Mouse (Mus musculus): ENCODE measurements around the gene Irs1. TPM values are rescaled to one million over a fixed set of nuclear protein-coding genes. Genes with fewer than 3 reads are reported as not detected.

The Irs1 gene
- total and polyA plus RNA-seq, 3 experiments = not detected

- Histone ChIP-seq H3K4me3 (replicated peaks in 1 of 3; ENCODE audit: low read depth in 2 of 3, low read length in 2 of 3, poor library complexity in 1 of 3) (no peak overlapping the region), H3K9ac (ENCODE audit: insufficient read depth, low read depth) (no peak overlapping the region), H3K27ac (ENCODE audit: insufficient read depth, low read depth) (no peak overlapping the region), H3K9me3 (replicated peaks; ENCODE audit: low read length) (no peaks in the 10 kb centered on the region), H3K4me1 (ENCODE audit: control insufficient read depth in 1 of 2, insufficient read depth in 2 of 2) (no peaks in the 10 kb centered on the region), H3K4me2 (ENCODE audit: insufficient read depth, low read depth, poor library complexity, severe bottlenecking) (no peak overlapping the region), H3K27me3 (replicated peaks) (no peaks in the 10 kb centered on the region), H3K79me2 (replicated peaks; ENCODE audit: control insufficient read depth, extremely low read depth, insufficient read depth, poor library complexity, severe bottlenecking) (no peaks in the 10 kb centered on the region), H3K36me3 (replicated peaks in 1 of 2; ENCODE audit: control insufficient read depth in 1 of 2, insufficient read depth in 1 of 2, low read length in 1 of 2) (no peaks in the 10 kb centered on the region)
- no peak for TF ChIP-seq BHLHE40 (IDR thresholded peaks at IDR 0.05; ENCODE audit: low read depth, low read length)
- TF ChIP-seq NRF1 (IDR thresholded peaks at IDR 0.05; ENCODE audit: low read depth, low read length) = no peak
- no peak for TF ChIP-seq MYC (IDR thresholded peaks at IDR 0.05; ENCODE audit: low read depth, low read length)
- no peak for TF ChIP-seq CHD2 (IDR thresholded peaks at IDR 0.05; ENCODE audit: low read length)
- TF ChIP-seq USF1 (IDR thresholded peaks at IDR 0.05; ENCODE audit: low read depth, low read length) = no peak
- no peak for TF ChIP-seq UBTF (IDR thresholded peaks at IDR 0.05; ENCODE audit: low read depth, low read length)
- no peak for TF ChIP-seq TBP (conservative IDR thresholded peaks at IDR 0.05; ENCODE audit: low read depth, low read length)
- TF ChIP-seq CHD1 (IDR thresholded peaks at IDR 0.05; ENCODE audit: low read depth, low read length) = no peak
- no peak for TF ChIP-seq ZNF384 (IDR thresholded peaks at IDR 0.05; ENCODE audit: low read depth, low read length)
- no peak for TF ChIP-seq EP300 (IDR thresholded peaks at IDR 0.05; ENCODE audit: low read length)
- TF ChIP-seq JUN (IDR thresholded peaks at IDR 0.05; ENCODE audit: insufficient read depth, low read depth, low read length) = no peak
- TF ChIP-seq KAT2A (IDR thresholded peaks at IDR 0.05; ENCODE audit: insufficient replicate concordance, low read length) = no peak
- no peak for TF ChIP-seq PAX5 (IDR thresholded peaks at IDR 0.05; ENCODE audit: low read length)
- TF ChIP-seq ETS1 (conservative IDR thresholded peaks at IDR 0.05; ENCODE audit: low read depth, low read length) = no peak
- TF ChIP-seq CTCF (conservative IDR thresholded peaks at IDR 0.05 in 1 of 2, IDR thresholded peaks at IDR 0.05 in 1 of 2; ENCODE audit: low read depth in 2 of 2, low read length in 2 of 2) = no peak
- no peak for TF ChIP-seq ZMIZ1 (IDR thresholded peaks at IDR 0.05; ENCODE audit: low read depth, low read length)
- no peak for DNase-seq (ENCODE audit: extremely low read depth)
- in situ Hi-C loops (cut with MboI; ENCODE audit: low pct_ligation_motif_present, low pct_unique_long_range_greater_than_20kb, low sequenced_read_pairs) (no loop called here), dilution Hi-C loops (cut with MboI; ENCODE audit: extremely low pct_ligation_motif_present, extremely low pct_unique_long_range_greater_than_20kb, low sequenced_read_pairs) (no loop called here)
Measured at GRCm38 (mm10) chr1:82262331-82262730, 28.9 kb downstream of the Irs1 start.

GRCm38 (mm10) chr1:82261638-82262037, 29.6 kb downstream of the Irs1 start:
- Histone ChIP-seq H3K4me2 (ENCODE audit: insufficient read depth, low read depth, poor library complexity, severe bottlenecking) (no peak overlapping the region), H3K27ac (ENCODE audit: insufficient read depth, low read depth) (no peak overlapping the region), H3K9me3 (replicated peaks; ENCODE audit: low read length) (no peaks in the 10 kb centered on the region), H3K4me3 (replicated peaks in 1 of 3; ENCODE audit: low read depth in 2 of 3, low read length in 2 of 3, poor library complexity in 1 of 3) (no peak overlapping the region), H3K4me1 (ENCODE audit: control insufficient read depth in 1 of 2, insufficient read depth in 2 of 2) (no peaks in the 10 kb centered on the region), H3K79me2 (replicated peaks; ENCODE audit: control insufficient read depth, extremely low read depth, insufficient read depth, poor library complexity, severe bottlenecking) (no peaks in the 10 kb centered on the region), H3K27me3 (replicated peaks) (no peaks in the 10 kb centered on the region), H3K36me3 (replicated peaks in 1 of 2; ENCODE audit: control insufficient read depth in 1 of 2, insufficient read depth in 1 of 2, low read length in 1 of 2) (no peaks in the 10 kb centered on the region), H3K9ac (ENCODE audit: insufficient read depth, low read depth) (no peak overlapping the region)
- TF ChIP-seq MAZ (IDR thresholded peaks at IDR 0.05; ENCODE audit: low read depth, low read length) (no peak), PAX5 (IDR thresholded peaks at IDR 0.05; ENCODE audit: low read length) (no peak), CHD2 (IDR thresholded peaks at IDR 0.05; ENCODE audit: low read length) (no peak), MAX (IDR thresholded peaks at IDR 0.05; ENCODE audit: low read length) (no peak), RCOR1 (conservative IDR thresholded peaks at IDR 0.05; ENCODE audit: low read depth, low read length) (no peak), E2F4 (IDR thresholded peaks at IDR 0.05; ENCODE audit: insufficient replicate concordance, low read depth, low read length) (no peak), KAT2A (IDR thresholded peaks at IDR 0.05; ENCODE audit: insufficient replicate concordance, low read length) (no peak), JUN (IDR thresholded peaks at IDR 0.05; ENCODE audit: insufficient read depth, low read depth, low read length) (no peak)
- in situ Hi-C loops (cut with MboI; ENCODE audit: low pct_ligation_motif_present, low pct_unique_long_range_greater_than_20kb, low sequenced_read_pairs) (no loop called here), dilution Hi-C loops (cut with MboI; ENCODE audit: extremely low pct_ligation_motif_present, extremely low pct_unique_long_range_greater_than_20kb, low sequenced_read_pairs) (no loop called here)
- DNase-seq (ENCODE audit: extremely low read depth) = no peak

Measured in CH12.LX (cell line).